Mouse (Mus musculus): Measurements from ENCODE around the gene Ptpn14.

GRCm38 (mm10) chr1:189798949-189799348 lies 70.9 kb downstream of the Ptpn14 start:
- no peak for TF ChIP-seq CTCF (IDR thresholded peaks at IDR 0.05; ENCODE audit: low read depth)
- no peak for TF ChIP-seq EP300 (IDR thresholded peaks at IDR 0.05; ENCODE audit: low read depth)
